Mouse (Mus musculus): ENCODE results near the gene E2f4. TPM values are rescaled to one million over a fixed set of nuclear protein-coding genes. Genes with fewer than 3 reads are reported as not detected.

Gene E2f4
- polyA plus RNA-seq, 2 experiments from 2014 or later = 44.5 to 56.2 TPM

GRCm38 (mm10) chr8:105318662-105319190 is 21.3 kb downstream of the E2f4 start:
- ATAC-seq = no peak

DNA sequence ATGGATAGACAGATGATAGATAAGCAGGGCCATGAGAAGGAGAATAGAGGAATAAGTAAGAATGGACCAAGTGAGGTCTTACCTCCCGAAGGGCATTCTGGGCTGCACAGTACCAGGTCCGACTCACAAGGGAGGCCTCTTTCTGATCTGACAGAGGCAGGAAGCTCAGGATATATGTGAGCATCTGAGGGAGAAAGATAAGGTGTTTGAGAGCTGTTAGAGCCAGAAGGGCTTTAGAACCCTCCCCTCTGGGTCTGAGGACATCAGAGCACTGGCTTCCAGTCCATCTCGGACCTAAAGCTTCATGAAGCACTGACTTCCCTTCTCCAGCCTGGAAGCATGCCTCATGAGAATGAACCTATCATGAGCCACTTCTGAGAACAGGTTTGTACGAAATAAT is 25.7 kb downstream of the E2f4 start:
- ATAC-seq = no peak

- peak; percentile 7 for ATAC-seq
Observed at GRCm38 (mm10) chr8:105325641-105326093, 28.2 kb downstream of the E2f4 start.

GRCm38 (mm10) chr8:105326141-105326672 is 28.7 kb downstream of the E2f4 start, which contains the start of the genes Lrrc29 and Tmem208:
Lrrc29 (minus strand) TSS chr8:105326278.
Tmem208 (plus strand) TSS chr8:105326354.
- peak; percentile 99 for ATAC-seq

DNA sequence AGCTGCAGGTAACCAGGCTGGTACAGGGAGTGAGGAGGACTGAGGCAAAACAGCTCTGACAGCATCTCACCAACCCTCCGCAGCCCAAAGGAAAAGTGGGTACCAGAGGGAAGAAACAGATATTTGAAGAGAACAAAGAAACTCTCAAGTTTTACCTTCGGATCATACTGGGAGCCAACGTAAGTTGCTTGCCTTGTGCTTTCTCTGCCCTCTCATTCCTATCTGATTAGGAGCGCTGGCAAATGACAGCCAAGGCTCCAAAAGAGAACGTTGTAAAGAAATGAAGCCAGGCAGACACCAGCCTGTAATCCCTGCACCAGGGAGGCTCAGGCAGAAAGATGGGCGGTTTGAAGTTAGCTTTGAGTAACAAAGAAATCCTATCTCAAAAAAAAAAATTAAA is 29.5 kb downstream of the E2f4 start:
- no peak for ATAC-seq

- no peak for ATAC-seq
Observed at GRCm38 (mm10) chr8:105330325-105330724, 32.9 kb downstream of the E2f4 start.

DNA sequence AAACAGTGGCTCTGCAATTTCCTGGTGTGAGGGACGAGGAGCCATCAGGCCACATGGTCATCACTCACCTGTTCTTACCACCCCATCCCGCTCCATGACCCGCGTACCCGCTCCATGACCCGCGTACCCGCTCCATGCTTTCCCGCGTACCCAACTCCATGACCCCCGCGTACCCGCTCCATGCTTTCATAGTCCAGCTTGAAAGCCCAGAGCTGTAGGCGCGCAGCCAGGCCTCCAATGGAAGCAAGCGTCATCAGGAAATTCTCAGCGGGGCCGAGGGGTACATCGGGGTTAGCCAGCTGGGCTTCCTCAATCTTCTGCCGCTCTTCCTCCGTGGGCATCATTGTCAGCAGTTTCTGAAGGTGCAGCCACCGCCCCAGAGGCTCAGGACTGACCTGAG is 34.0 kb downstream of the E2f4 start:
- ATAC-seq = no peak

- ATAC-seq = no peak
Observed at GRCm38 (mm10) chr8:105331931-105332330, 34.5 kb downstream of the E2f4 start.

- ATAC-seq = no peak
Observed at GRCm38 (mm10) chr8:105332523-105332922, 35.1 kb downstream of the E2f4 start.

DNA sequence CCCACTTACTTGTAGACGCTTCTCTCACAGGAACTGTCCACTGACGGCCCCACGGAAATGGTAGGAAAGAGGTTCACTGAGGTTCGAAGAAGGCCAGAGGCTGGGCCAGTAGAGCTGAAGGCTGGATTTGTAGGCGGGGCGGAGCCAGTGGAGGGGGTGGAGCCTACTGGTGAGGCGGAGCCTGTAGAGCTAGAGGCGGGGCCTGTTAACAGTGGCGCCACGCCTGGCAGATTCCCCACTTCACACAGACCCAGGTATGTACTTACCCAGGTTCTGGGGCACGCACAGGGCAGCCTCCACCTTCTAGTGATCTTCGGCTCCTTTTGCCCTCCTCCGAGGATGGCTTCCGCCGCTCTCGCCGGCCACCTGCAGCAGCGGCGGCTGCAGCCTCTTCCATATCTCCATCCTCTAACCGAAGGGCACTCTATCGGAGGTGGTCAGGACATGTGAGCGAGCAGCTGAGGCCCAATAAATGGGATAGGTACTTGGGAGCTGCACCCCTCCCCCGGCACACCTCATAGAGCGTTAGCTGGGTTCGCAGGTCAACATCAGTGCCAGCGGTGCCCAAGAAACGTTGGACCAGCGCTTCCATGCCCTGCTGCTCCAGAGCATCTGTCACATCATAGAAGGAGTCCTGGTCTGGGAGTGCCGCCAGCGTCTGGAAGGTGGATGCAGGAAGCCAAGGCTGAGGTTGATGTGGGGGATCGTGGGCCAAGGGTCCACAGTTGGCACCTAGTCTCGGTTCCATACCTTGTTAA is 39.1 kb downstream of the E2f4 start:
- ATAC-seq = no peak

DNA sequence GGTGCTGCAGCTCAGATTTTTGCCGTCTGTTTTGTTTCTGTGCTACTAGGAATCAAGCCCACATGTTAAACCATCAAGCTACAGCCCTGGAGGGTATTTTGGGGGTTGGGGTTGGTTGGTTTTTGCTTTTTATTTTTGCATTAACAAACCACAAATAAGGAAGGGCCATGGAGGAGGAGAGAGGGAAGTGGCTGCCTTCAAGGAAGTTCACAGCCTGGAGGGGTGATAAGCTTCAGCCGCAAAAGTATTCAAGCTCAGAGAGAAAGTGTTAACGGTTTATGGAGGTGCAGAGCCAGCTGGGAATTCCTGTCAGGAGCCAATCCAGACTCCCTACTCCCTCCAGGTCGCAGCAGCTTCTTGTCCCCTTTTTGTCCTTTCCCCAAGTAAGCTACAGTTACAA is 41.5 kb downstream of the E2f4 start:
- no peak for ATAC-seq

DNA sequence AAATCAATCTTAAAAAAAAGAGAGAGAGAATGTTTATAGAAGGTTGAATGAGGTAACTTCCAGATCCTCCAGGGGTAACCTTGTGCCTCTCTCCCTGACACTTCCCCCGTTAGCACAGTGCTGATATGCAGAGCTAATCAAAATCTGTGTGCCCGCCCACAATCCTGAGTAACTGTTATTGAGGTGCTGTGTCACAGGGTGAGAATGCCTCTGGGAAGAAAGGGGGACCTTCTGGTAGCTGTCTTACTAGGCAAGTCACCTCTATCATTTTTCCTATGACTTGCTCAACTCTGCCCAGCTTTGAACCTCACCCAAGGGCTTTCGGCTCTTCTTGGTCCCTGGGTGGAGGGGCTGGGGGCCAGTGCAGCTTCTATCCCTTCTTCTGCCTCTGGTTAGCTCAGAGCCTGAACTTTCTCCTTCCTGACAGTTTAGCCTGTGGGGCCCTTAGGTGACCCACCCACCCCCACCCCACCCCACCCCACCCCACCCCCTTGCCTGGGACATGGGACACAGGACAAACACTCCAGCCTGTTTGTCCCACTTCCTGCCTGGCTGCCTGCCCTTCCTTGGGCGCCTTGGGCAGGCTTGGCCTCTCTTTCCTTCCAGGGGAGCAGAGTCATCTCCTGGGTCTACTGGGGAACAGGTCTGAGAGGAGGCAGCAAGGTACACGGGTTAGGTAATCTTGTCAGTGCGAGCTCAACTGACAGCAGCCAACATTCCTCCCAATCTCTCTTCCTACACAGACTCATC is 42.6 kb downstream of the E2f4 start:
- no peak for ATAC-seq

DNA sequence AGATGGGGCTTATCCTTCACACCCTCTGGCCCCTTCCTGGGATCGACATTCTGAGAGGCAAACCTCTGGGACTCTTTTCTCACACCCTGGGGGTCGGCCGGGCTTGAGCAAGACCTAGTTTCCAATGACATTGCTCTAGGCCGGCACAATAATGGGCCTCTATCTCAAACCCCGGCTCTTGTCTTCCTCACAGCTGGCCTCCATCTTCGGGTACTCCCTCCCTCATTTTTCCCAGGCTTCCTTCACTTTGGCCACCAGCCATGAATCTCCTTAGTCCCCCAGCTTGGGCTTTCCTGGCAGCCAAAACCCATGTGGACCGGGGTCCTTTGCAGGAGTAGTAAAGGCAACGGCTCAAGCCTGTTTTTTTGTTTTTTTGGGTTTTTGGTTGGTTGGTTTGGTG is 43.9 kb downstream of the E2f4 start:
- ATAC-seq = no peak

DNA sequence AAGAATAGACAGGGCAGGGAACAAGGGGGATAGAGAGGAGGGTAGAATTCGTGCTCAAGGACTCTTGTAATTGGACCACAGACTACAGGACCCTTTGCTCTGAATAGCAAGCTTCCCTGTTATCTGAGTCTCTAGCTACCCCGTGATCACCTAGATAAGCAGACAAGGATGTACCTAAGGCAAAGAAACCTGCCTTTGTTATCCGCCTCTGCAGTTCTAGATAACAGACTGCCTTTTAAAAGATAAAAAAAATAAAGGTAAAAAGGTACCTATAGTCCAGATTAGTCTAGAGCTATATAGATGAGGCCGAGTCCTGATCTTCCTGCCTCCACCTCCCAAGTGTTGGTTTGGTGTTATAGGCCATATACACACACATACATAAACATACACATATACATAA is 45.3 kb downstream of the E2f4 start:
- ATAC-seq = no peak

DNA sequence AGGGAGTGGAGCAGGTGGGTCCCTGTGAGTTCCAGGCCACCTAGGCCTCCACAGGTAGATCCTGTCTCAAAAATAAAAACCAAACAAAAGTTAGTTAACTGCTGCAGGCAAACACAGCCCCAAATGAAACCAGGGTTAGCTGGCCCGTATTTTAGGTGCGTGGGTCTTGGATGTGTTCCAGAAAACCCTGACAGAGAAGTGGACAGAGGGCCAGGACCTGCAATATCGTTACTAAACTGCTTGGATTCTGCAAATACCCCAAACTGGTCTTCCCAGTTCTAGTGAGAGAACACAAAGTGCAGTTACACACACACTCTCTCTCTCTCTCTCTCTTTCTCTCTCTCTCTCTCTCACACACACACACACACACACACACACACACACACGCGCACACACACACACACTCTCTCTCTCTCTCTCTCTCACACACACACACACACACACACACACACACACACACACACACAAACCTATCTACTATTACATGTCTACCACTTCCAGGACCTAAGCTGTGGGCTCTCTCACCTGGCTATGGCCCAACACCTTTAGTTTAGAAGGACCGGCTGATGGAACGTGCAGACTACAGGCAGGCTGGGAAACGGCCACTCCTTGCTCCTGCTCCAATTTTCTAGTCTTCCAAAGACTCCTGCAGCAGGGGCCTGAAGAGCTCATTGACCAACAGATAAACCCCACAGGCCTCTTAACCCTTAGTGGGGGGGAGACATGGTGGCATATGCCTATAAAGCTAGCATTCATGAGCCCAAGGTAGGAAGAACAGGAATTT is 46.5 kb downstream of the E2f4 start:
- ATAC-seq = no peak

DNA sequence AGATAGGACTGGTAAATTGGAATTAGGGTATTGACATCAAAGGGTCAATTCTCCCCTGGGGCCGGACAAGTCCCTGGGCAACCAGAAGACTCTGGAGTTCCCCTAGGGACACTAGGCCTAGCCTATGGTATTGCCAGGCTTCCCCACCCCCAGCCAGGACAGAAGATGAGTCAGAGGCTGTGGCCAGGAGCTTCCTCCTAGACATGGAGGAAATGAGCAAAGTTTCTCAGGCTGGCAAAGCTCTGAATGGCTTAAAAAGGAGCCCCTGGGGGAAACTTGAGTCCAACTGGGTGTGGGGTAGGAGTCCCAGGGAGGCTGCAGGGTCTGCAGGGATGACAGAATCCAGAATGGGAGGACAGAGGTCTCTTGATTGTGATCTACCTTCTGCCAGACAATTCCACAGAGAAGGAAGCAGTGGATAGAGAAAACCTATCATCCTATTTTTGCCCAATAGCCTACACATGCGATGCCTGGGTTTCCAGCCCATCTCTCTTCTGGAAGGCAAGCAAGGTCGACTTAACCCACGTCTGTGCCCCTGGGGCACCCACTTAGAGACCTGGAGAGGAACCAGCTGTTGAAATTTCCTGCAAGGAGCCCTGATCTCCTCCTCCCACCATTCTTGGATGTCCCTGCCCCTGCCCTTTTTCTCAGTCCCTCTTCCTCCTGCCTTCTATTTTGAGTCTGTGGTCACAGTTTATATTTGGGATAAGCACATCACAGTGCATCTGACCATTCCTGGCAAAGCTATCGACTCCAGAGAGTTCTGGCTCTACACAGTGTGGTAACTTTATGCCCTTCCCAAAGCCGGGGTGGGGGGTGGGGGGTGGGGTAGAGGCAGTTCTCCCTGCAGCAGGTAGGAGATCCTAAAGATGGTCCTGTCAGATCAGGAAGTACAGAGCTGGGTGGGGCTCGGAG is 47.9 kb downstream of the E2f4 start:
- ATAC-seq = no peak

- ATAC-seq = no peak
Observed at GRCm38 (mm10) chr8:105346611-105347427, 49.4 kb downstream of the E2f4 start.

- ATAC-seq = peak; percentile 90
Observed at GRCm38 (mm10) chr8:105347428-105348221, 50.2 kb downstream of the E2f4 start, which contains the start of gene Fhod1. Fhod1 (minus strand) TSS chr8:105347953.

DNA sequence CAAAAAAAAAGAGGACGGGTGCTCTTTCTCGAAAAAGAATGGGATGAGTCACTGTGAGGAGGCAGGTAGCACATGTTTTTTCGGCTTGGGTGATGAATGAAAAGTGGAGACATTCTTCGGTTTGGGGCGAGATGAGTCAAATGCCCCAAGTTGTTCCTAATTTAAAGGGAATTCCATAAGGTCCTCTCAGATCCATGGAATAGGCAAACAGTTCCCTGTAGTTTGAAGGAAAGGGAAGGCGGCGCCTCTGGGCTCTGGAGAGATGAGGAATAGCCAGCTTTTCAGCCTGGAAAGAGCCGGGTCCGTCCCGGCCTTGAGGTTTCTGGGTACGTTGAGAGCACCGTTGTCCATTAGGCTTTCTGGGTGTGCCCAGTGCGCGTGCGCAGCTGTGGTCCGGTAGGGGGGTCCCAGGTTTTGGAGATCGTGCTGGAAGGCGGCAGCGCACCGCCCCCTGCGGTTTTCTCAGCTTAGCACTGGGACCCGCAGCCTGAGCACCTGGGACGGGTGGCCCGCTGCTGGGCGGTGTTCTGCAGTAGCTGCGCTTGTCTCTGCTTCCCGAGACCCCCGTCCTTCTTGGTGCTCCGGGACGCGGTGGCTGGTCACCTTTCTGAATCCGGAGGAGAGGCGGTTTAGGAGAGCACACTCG is 51.1 kb downstream of the E2f4 start, which contains the start of gene Slc9a5:
Gene Slc9a5 (plus strand): TSS at position 394 of the 646 bp plus-strand sequence.
- no peak for ATAC-seq

Measured in CD4-positive, CD25-positive, alpha-beta regulatory T cell, adult 4 months (primary cell).